Mouse (Mus musculus): ENCODE results near the gene Olfr1287.

The Olfr1287 gene

DNA sequence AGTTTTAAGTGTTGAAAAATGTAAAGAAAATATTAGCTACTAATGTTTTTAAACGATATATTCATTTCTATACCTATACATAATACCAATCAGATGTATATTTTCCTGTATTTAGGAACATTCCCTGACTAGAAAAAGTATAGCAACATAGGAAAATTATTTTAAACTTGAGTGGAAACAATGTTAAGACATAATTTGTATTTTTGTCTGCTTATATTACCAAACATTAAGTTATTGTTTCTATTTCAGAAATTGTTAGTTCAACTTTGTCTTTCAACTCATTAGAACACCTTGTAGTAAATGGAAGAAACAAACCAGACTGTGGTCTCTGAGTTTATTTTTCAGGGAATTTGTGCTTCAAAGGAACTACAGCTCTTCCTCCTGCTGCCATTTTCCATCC lies at the start of gene Olfr1287:
Olfr1287 (plus strand) TSS at position 301 of the 400 bp plus-strand sequence.
- DNase-seq (ENCODE audit: low spot score in 2 of 2), result no peak

DNA sequence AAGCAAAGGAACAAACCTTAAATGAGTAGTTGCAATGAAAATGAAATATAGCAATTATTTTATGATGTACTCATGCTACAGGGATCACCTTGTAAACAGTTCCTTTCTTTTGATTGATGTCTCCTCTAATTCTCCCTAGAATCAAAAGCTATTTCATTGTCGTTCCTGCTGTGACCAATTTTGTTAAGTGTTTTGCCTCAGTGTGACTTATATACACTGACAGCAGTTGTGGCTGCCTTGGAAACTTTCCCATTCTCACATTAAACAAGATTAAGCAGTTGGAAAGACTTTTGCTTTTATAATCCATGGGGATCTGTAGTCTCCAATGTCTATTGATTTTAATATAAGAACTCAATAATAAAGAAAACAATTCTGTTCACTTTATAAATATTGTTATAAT lies 26.0 kb upstream of the Olfr1287 start, which contains the start of gene Olfr1286:
Olfr1286 (minus strand) TSS at position 185 of the 400 bp plus-strand sequence.
- no peak for DNase-seq (ENCODE audit: low spot score in 2 of 2)

DNA sequence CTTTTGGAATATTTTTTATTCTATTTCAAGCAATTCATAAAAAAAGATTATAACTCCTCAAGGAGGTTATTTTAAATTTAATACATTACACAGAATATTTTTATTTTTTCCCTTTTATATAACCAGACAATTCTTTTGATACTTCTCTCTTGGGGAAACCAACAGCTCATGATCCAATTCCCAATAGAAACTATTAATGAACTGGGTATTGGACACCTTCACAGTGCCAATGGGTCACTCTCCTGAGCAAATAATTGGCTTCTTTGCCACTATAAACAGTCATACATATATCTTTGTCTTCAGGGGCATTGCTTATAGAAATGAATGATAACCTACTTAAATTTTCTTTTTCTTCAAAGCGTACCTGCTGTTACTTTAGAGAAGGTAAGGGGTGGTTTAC lies 24.9 kb downstream of the Olfr1287 start, which contains the start of gene Olfr1288:
Olfr1288 (plus strand) TSS at position 301 of the 400 bp plus-strand sequence.
- DNase-seq (ENCODE audit: low spot score in 2 of 2), result no peak

DNA sequence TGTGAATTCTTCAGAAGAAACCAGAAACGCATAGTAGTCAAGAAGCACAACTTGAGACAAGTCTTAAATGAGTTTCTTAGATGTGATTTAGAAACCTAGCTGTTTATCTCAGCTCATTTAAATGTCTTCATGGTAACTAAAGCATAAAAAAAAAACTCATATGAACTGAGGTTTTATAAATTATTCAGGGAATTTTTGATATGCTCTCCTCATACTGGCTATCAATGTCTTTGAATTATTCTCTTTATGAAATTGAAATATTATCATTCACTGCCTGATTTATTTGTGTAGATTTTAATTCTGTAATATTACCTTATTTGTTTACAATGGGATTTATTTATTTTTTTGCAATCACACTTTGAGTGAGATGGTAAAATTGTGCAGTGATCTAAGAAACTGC lies 31.6 kb downstream of the Olfr1287 start, which contains the start of gene Olfr1289:
Olfr1289 (plus strand) TSS at position 301 of the 400 bp plus-strand sequence.
- DNase-seq (ENCODE audit: low spot score in 2 of 2), result no peak

DNA sequence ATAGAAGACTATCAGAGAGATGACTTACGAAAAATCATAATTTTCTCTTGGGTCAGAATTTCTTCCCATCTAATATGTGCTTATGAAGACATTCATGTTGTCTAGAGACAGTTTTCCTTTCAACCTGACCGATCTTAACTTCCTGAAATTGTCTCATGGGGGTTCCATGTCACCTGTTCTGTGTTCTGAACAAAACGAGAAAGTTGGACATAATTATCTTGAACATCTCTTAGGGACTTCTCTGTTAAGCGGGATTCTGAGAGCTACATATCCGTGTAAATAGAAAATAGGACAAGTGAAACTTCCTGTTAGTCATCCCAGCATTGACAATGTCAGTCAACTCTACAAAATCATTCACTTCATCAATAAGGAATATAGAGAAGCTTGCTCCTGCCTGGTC lies 44.8 kb downstream of the Olfr1287 start, which contains the start of gene Olfr1290:
Olfr1290 (minus strand) TSS at position 101 of the 400 bp plus-strand sequence.
- no peak for DNase-seq (ENCODE audit: low spot score in 2 of 2)

DNA sequence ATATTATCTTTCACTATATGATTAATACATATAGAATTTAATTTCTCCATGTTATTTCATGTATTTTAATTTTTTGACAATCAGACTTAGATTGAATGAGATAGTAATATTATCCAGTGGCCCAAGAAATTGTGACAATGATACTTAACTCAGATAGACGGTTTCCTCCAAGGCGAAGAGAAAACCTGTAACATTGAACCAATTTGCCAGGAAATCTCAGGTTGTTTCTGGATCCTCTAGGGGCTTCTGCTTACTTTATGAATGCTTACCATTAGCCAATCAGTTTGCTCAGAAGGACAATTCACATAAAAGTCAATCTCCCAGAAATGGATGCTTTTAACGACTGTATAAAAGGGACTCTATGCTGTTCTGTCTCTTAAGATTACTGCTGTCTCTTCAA lies 47.9 kb downstream of the Olfr1287 start, which contains the start of gene Olfr1291-ps1:
Olfr1291-ps1 (plus strand) TSS at position 301 of the 400 bp plus-strand sequence.
- DNase-seq (ENCODE audit: low spot score in 2 of 2), result no peak
